Mouse (Mus musculus) midbrain, postnatal 0 days (tissue): Measurements from ENCODE around the gene Gramd1c. TPM values are rescaled to one million over a fixed set of nuclear protein-coding genes. Genes with fewer than 3 reads are reported as not detected.

Experiments
- ATAC-seq: fragments of 200-750 bp; cut with Nextera tagmentation; 2 replicates; pipeline ENCODE4 v1.8.0; 2017; ENCODE audit warnings: moderate number of reproducible peaks, mild to moderate bottlenecking, moderate TSS enrichment, moderate library complexity; ENCODE audit not compliant: low FRiP score
- DNase-seq: peaks from one replicate; pipeline ENCODE4 v3.0.0-alpha.2; 2015; ENCODE audit warnings: low spot score
- H3K27ac ChIP-seq: fragments of 300-500 bp; sonication (generic); 2 replicates; pipeline ENCODE4 v1.5.1; 2014; ENCODE audit warnings: low read depth, mild to moderate bottlenecking, low read length, mixed read lengths
- H3K27me3 ChIP-seq: fragments of 300-500 bp; sonication (generic); 2 replicates; pipeline ENCODE4 v1.6.1; 2014; ENCODE audit warnings: low read length, control low read depth, mixed read lengths; ENCODE audit not compliant: insufficient read depth
- H3K36me3 ChIP-seq: fragments of 300-500 bp; sonication (generic); 2 replicates; pipeline ENCODE4 v1.6.1; 2014; ENCODE audit warnings: low read length, control low read depth, mixed read lengths; ENCODE audit not compliant: insufficient read depth
- H3K4me1 ChIP-seq: fragments of 300-500 bp; sonication (generic); 2 replicates; pipeline ENCODE4 v1.6.1; 2014; ENCODE audit warnings: mild to moderate bottlenecking, control low read depth, antibody characterized with exemption, low read length, mixed read lengths; ENCODE audit not compliant: insufficient read depth
- H3K4me2 ChIP-seq: fragments of 300-500 bp; sonication (generic); 2 replicates; pipeline ENCODE4 v1.6.1; 2014; ENCODE audit warnings: low read depth, mild to moderate bottlenecking, low read length, mixed read lengths; ENCODE audit not compliant: poor library complexity, severe bottlenecking
- H3K4me3 ChIP-seq: fragments of 300-500 bp; sonication (generic); 2 replicates; pipeline ENCODE4 v1.5.1; 2014; ENCODE audit warnings: low read depth, mild to moderate bottlenecking, low read length, moderate library complexity
- H3K9ac ChIP-seq: fragments of 300-500 bp; sonication (generic); replicated peaks from 2 replicates; pipeline ENCODE4 v1.6.1; 2014; ENCODE audit warnings: mild to moderate bottlenecking, low read length, moderate library complexity, mixed read lengths; ENCODE audit not compliant: poor library complexity, severe bottlenecking
- H3K9me3 ChIP-seq: fragments of 300-500 bp; sonication (generic); 2 replicates; pipeline ENCODE4 v1.6.1; 2016; ENCODE audit warnings: low read length, control low read depth
- CTCF ChIP-seq: IDR thresholded peaks from 2 replicates; pipeline ENCODE4 v1.5.1; 2016; ENCODE audit warnings: antibody characterized with exemption, mild to moderate bottlenecking
- WGBS: fragments of 180-500 bp; shearing (Covaris S2); extraction: QIAGEN DNeasy Blood & Tissue Kit; methylation state at CpG from one replicate; pipeline ENCODE4 v1.1.7; 2014; 5-methylcytosine and 5-hydroxymethylcytosine counted together
- polyA plus RNA-seq: library from polyadenylated mRNA; unstranded; fragments of >200 nt; fragmentation: Nextera tagmentation; extraction: Ambion mirVana; gene quantifications from 2 replicates; pipeline ENCODE4 v1.2.1, GENCODE M21; 2015
- total RNA-seq: library from RNA; depleted of rRNA; stranded (reverse); fragments of >200 nt; gene quantifications from 2 replicates; pipeline ENCODE4 v1.2.3, GENCODE M21; 2014

Gene Gramd1c
- total and polyA plus RNA-seq, 2 experiments from 2014 or later = 1.9 to 2.3 TPM

DNA sequence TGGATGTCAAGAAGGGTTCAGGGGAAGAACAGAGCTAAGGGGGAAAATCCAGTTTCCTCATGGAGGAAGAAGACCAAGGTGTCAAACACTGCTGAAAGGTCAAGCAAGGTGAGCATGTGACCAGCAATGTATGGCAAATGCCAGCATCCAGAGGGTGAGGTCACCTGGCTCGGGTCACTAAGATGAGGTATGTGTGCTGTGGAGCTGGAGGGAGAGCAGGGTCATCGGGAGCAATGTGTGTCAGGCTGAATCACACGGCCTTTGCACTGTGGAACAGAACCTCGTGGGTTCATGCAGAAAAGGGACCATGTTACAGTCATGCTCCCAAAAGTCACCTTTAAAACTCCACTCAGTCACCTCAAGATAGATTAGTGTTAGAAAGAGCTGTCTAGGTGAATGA, 45.4 kb downstream of the Gramd1c start:
- no peak overlapping the region for H3K27ac ChIP-seq
- H3K9me3 ChIP-seq = no peaks in the 10 kb centered on the region
- no peak for DNase-seq
- H3K36me3 ChIP-seq = no peaks in the 10 kb centered on the region
- no peaks in the 10 kb centered on the region for H3K4me1 ChIP-seq
- H3K27me3 ChIP-seq = 0 out of 2 replicates have a peak, but pooled peaks cover 4% of the 10 kb centered on the region
- no peak overlapping the region for H3K4me3 ChIP-seq
- 93% methylated on average over 4 of the region's 4 CpGs for WGBS
- TF ChIP-seq CTCF = no peak
- no peak overlapping the region for H3K9ac ChIP-seq
- no peak overlapping the region for H3K4me2 ChIP-seq
- no peak for ATAC-seq

DNA sequence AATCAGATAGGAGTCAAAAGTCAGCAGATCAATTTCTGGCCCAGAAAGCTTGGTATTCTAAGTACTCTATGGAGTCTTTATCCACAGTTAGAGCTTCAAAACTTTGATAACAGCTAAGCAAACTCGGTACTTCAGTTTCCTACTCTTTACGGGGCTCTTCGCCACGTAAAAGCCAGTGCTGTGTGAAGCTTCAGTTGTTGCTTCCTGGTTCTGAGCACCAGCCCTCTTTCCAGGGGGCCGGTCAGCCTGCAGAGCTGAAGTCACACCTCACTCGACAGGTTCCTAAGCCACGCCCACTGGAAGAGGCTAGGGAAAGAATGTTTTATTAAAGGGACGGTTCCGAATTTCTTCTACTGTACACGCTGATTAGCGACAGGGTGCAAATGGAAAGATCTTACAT, 47.0 kb downstream of the Gramd1c start:
- Histone ChIP-seq H3K27me3 (0 out of 2 replicates have a peak, but pooled peaks cover 4% of the 10 kb centered on the region), H3K4me2 (no peak overlapping the region)
- no peak for TF ChIP-seq CTCF

DNA sequence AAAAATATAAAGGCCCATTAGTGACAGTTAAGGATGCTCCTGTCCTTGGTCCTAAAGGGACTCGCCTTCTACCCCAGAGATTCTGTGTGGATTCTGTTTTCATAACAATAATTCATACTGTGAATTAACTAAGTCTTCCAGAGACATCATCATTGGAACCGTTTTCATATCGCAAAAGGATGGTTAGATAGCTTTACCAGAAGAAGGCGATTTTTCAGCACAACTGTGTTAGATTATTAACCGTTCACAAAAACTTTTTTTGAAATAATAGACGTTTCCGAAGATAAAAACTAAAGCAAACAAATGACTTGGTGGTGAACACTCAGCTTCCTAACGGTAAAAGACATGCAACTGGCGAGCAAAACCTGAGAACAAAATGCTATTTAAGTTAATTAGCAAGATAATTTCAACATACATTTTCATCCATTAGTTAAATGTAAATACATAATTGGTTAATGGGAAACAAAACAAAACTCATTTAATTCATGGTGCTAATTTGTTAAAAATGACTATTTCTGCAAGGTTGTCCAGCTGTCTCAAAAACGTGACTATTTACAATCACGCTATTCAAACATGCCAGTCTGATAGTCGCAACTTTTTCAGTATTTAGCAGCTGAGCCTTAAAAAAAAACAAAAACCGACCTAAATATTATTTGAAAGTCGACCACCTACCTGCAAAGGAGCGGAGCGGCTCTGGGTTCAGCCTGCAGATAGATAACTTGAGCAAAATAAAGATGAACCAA, 47.6 kb downstream of the Gramd1c start:
- H3K36me3 ChIP-seq = no peaks in the 10 kb centered on the region
- no peak overlapping the region for H3K4me2 ChIP-seq
- 0 out of 2 replicates have a peak, but pooled peaks cover 4% of the 10 kb centered on the region for H3K27me3 ChIP-seq
- H3K4me3 ChIP-seq = no peak overlapping the region
- H3K27ac ChIP-seq = no peak overlapping the region
- no peak overlapping the region for H3K9ac ChIP-seq
- no peaks in the 10 kb centered on the region for H3K9me3 ChIP-seq
- no peak for TF ChIP-seq CTCF
- DNase-seq (no peak), ATAC-seq (no peak)
- H3K4me1 ChIP-seq = no peaks in the 10 kb centered on the region
- WGBS = 74% methylated on average over 16 of the region's 16 CpGs

More for the DNA sequence above, 47.0 kb downstream of the Gramd1c start:
- Histone ChIP-seq H3K36me3 (no peaks in the 10 kb centered on the region), H3K4me1 (no peaks in the 10 kb centered on the region), H3K4me3 (no peak overlapping the region), H3K9me3 (no peaks in the 10 kb centered on the region), H3K9ac (no peak overlapping the region), H3K27ac (no peak overlapping the region)
- WGBS = 32% methylated on average over 11 of the region's 11 CpGs
- ATAC-seq = no peak
- DNase-seq = no peak

DNA sequence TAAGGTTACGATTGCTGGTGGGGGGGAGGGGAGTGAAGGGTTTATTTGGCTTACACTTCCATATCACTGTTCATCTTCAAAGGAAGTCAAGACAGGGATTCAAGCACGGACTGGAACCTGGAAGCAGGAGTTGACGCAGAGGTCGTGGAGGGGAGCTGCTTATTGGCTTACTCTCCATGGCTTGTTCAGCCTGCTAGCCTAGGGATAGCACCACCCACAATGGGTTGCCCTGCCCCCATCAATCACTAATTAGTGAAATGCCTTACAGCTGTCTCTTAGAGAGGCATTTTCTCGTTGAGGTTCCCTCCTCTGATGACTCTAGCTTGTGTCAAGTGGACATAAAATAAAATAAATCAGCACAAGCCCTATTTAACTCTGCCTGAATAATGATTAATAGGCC, 52.1 kb downstream of the Gramd1c start:
- H3K4me2 ChIP-seq = no peak overlapping the region
- WGBS = 70% methylated on average over 5 of the region's 5 CpGs
- no peaks in the 10 kb centered on the region for H3K4me1 ChIP-seq
- no peak for ATAC-seq
- H3K9ac ChIP-seq = no peak overlapping the region
- H3K36me3 ChIP-seq = no peaks in the 10 kb centered on the region
- TF ChIP-seq CTCF = no peak
- no peaks in the 10 kb centered on the region for H3K27me3 ChIP-seq
- DNase-seq = no peak
- no peak overlapping the region for H3K4me3 ChIP-seq
- no peaks in the 10 kb centered on the region for H3K9me3 ChIP-seq
- no peak overlapping the region for H3K27ac ChIP-seq

DNA sequence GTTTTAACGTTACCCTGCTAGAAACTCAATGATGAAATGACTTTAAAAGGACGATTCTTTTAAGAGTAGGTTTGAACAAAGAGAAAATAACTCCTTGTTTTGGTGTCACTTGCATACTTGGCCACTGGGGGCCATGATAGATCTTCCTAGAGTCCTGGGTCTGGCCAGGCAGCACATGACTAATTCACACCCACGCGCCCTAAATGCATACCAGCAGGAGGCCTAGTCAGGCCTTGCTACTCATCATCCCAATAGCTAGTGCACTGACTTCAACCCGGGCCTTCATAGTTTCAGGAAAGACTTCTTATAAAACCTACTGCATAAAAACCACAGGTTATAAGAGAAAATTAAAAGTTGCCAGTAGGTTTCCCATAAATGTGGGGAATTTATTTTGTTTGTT, 61.1 kb downstream of the Gramd1c start:
- no peaks in the 10 kb centered on the region for H3K27me3 ChIP-seq
- no peaks in the 10 kb centered on the region for H3K36me3 ChIP-seq
- H3K4me1 ChIP-seq = no peaks in the 10 kb centered on the region
- 75% methylated on average over 5 of the region's 5 CpGs for WGBS
- ATAC-seq (no peak), DNase-seq (no peak)
- no peaks in the 10 kb centered on the region for H3K9me3 ChIP-seq
- H3K4me2 ChIP-seq = no peak overlapping the region
- no peak overlapping the region for H3K4me3 ChIP-seq
- H3K9ac ChIP-seq = no peak overlapping the region
- peak; percentile 12; the same call in 1 of the 2 replicates for TF ChIP-seq CTCF
- H3K27ac ChIP-seq = no peak overlapping the region

DNA sequence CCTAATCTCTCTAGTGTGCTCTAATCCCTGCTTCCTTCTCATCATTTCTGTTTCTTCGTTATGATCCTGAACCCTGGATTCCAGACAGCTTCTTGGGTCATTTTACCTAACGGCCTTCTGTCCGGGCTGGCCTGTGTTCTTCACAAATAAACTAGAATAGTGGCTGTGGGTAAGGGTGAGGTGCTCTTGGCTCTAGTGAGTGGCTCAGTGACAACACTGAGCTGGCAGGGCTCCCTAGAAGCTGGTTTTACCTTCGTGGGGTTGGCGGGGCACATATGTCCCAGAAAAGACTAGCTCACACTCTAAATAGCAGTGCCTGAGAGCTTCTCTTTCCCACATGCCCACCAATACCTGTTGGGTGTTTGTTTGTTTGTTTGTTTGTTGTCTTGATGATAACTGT, 63.6 kb downstream of the Gramd1c start:
- Histone ChIP-seq H3K27me3 (no peaks in the 10 kb centered on the region), H3K9me3 (no peaks in the 10 kb centered on the region), H3K27ac (no peak overlapping the region), H3K36me3 (no peaks in the 10 kb centered on the region), H3K9ac (no peak overlapping the region), H3K4me1 (no peaks in the 10 kb centered on the region), H3K4me2 (no peak overlapping the region), H3K4me3 (no peak overlapping the region)
- 83% methylated on average over 5 of the region's 5 CpGs for WGBS
- no peak for ATAC-seq
- no peak for TF ChIP-seq CTCF
- DNase-seq = no peak
